Mouse (Mus musculus) urinary bladder, postnatal 4 days (tissue): ENCODE measurements around the gene Golga7b.
A peak's percentile ranks its signal among the peaks of the same experiment; 100 is the strongest.

ENCODE experiments used
- DNase-seq, 2 experiments: peaks; one replicate each; pipeline ENCODE4 v3.0.0; 2021 to 2022; ENCODE audit warnings: low spot score in 2 of 2

Gene Golga7b

DNA sequence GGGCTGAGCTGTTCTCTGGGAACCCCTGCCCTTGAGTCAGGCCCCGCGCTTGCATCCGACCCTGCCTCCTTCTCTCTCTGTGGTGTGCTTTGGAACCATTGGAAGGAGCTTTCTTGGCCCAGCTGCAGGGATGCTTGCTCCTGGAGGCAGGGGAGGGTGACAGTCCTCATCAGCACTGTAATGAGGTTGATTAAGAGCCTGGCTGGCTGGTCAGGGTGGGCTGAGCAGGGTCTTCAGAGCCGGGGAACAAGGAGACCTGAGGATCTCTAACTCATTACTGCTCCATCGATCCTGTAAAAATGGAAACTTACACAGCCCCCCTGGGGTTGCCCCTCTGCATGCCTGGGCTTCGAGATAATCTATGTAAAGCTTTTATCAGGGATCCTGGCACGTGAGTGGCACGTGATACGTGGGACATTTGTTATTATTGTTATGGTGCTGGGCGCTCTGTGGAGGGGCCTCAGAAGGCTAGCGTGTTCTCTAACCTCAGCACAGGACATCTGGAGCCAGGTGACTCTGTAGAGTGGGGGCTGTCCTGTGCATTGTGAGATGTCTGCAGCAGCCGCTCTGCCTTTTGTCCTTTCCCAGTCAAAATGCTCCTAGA is 55.9 kb downstream of the Golga7b start:
- no peak for DNase-seq

DNA sequence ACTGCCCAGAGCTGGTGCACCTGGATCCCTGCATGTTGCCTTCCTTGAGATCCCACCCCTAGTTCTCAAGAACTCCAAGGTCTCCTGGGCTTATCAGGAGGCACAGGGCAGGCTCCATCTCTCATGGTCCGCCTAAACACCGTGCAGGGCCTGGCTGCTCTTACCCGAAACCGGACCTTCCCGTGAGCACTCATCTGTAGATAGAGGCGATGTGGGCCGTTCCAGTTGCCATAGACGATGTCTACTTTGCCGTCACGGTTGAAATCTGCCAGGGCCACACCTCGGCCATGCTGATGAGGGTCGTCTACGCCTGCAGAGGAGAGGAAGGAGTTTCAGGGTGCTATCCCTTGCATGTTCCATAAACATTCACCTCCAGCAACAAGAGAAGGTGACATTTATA is 57.1 kb downstream of the Golga7b start:
- DNase-seq, result no peak

DNA sequence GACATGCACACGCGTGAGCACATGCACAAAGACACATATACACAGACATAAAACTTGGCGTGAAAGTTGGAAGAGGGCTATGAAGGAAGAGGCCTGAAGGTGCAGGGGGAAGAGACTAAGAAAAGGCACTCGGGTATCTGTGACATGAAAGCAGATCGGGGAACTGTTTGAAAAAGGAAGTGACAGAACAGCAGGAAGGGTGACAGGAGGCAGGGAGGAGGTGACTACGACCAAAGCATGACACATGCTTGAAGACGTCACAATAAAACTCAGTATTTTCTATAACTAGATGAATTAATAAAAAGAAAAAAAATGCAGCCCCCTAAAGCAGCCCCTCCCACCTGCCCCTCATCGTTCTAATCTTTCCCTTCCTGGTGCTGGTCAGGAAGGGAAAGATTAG is 58.4 kb downstream of the Golga7b start:
- no peak for DNase-seq

DNA sequence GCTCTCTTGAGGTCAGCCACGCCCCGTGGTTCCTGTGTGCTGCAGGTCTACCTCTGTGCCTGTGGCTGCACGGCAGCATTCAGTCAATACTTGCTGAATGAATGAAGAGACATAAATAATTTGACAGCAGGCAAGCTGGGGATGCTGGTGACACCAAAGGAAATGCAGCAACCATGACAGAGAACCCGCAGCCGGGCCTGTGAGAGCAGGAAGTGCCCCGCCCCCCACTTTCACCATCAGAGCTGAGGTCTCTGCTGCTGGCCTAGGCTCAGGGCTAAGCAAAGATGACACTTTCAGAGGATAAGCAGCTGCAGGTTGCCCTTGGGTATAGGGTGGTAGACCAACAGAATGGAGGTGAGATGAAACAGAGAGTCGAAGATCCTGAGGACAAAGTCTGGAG is 58.8 kb downstream of the Golga7b start:
- no peak for DNase-seq

DNA sequence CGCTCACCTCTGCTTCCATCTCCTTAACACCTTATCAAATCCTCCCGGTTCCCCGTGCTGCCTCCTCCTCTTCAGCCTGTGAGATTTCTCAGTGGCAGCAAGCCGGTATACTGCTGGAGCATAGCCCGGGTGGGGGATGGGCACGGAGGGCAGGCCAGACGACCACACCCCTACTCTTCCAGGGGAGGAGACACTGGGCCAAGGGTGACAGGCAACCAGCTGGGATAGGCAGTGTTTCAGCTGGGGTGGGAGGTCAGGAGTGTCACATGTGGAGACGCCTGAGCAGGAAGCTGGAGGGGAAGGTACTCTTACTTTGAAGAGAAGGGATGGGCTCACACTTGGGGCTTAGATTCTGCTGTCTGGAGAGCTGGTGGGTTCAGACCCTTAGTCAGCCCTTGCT is 59.6 kb downstream of the Golga7b start:
- no peak for DNase-seq

DNA sequence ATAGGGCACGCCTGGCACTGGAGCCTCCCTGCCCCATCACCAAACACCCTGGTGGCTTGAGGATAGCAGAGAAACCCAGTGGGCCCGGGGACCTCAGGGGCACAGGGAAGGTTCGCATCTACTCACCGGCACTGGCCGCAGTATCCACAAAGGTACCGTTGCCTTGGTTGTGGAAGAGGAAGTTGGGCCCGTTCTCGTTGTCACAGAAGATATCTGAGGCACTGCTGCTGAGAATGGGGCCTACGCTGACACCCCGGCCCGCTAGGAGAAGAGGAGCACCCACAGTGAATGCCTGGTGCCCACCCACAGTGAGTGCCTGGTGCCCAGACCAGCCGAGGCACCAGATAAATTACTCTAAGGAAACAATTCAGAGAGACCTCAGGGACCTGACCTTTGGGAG is 61.6 kb downstream of the Golga7b start:
- DNase-seq, result no peak

DNA sequence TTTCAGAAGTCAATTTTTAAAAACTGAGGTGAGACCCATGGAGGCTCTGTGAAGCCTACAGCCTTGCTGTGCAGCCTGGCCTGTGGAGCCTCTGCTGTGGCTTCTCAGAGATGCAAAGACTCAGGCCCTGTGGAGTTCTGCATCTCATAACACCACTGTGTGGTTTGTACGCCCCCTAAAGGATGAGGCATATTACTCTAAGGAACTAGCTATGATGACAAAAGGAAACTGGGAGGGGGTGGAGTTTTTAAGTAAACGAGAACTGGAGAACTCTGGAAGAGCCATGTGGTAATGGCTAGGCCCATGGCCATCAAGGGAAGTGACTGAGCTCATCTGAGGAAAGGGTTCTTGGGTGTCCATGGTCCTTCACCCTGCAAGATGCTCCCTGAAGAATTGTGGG is 64.0 kb downstream of the Golga7b start:
- no peak for DNase-seq

DNA sequence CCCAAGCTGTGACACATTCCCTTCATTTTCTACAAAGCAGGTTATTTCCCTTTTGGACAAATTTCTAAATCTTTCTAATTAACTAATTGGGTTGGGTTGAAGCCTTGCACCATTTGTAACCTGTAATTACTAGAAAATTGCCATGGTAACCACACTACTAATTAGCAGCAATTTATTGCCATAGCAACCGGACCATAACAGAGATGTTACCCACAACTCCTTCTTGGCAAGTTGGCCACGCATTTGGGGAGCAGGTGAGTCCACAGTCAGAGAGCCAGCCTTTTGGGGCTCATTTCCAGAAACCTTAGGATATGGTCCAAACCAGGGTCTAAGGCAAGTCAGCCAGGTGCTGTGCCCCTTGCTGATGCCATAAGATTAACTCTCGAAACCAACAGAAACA is 64.8 kb downstream of the Golga7b start:
- DNase-seq, result no peak

DNA sequence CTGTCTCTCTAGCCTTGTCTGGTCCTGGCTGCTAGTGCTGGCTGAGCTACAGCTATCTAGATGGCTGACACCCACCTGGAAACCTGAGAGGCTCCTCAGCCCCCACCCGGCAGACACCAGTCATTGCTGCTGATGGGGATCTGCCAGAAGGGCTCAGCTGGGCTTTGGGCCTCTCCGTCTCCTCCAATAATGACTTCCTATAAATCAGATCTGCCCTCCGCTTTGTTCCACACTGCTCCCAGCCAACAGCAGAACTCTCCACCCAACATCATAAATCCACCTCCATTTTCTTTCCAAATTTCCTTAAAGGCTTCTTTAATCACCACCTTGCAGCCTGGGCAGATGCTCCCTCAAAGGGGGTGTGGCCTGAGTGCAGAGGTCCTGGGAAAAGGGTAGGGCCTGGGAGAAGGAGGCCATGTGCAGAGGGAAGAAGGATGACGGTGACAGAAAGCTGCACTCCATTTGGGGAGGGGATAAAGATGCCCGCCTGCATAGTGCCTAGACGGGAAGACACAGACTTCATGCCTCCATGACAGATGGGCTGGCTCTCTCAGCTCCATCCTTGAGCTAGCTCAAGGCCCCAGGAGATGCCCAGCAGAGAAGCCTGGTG is 67.8 kb downstream of the Golga7b start:
- DNase-seq, result no peak

DNA sequence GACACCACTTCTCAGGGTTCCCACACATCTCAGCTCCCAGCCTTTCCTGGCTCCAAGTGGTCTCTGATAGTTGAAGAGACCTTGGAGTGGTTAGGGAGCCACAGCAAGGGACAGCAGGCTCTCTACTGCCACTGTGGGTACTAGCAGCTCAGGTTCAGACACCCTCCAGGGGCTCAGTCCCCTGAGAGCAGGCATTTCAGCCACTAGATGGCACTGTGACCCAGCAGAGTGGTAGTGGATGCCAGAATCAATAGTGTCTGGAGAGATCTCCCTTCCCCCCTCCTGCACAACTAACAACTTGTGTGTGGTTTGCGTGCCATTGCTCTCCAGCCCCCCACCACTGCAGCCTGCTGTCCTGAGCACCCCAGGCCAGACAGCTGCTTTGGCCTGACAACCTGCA is 68.5 kb downstream of the Golga7b start:
- DNase-seq, result peak; percentile 45 to 80

DNA sequence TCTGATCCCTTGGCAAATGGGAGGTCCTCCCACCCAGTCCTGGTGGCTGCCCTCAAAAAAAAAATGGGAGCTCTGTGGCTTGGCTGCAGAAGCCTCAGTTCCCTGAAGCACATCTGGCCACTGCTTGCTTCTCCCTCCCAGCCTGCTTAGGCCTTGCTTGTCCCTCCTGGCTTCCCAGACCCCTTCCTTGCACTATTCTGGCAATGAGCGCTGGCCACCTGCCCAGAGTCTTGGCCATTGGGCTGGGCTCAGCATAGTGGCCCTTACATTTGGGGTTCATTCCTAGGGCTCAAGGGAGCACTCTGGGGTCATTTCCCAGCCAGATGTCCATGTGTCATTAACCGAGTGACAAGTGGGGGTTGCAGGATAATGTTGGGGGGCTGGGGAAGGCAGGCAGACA is 69.2 kb downstream of the Golga7b start:
- no peak for DNase-seq

DNA sequence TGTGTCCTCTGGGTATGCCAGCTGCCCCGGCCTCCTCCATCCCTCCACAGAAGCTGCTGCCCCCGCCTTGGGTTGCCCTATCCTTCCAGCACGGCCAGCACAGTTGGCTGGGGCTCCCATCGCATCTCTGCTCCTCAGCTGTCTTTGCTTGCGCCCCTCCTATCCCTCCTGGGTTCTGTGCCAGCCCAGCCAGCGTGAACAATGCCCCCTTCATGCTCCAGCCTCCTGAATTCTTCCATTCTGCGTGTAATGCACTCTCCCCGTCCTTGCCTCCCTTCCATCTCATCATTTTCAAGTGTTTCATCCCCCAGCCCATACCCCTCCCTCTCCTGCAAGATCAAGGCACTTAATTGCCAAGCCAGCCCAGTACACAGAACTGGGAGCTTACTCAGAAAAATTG is 69.6 kb downstream of the Golga7b start:
- no peak for DNase-seq

DNA sequence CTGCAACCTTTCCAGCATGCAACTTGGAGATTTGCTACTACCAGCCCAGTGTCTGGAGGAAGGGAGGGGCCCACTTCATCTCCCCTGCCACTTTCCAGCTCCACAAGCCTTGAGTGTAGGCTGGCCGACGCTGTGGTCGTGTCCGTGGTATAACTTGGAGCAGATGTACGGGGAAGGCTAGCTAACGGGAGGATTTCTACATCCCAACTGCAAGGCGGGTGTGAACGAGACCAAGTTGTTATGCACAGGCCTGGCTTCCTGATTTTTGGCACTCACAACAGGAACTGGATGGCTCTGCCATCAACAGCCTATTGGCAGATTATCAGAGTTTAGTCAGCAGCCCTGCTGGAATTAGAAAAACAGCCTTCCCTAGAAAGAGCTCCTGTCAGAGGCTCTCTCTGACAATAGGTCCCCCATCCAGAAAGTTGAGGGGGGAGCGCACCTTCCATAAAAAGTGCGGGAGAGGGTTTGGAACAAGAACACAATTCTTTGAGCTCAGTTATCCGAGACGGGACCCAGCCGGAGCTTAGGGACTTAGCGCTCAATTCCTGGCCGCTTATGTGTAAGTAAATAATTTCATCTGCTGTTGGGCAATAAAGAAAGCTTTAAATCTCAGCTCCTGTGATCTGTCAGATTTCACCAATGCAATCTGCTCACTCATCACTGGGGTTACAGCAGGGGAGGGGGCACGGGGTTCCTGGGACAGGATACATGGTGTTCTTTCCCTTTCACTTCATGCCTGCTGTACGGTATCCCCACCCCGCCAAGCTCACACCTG is 70.5 kb downstream of the Golga7b start:
- no peak for DNase-seq
